Mouse (Mus musculus) lung, adult 2 months (tissue): Measurements from ENCODE around the gene Mios. TPM values are rescaled to one million over a fixed set of nuclear protein-coding genes. Genes with fewer than 3 reads are reported as not detected.

Source experiments
- DNase-seq: peaks from one replicate; pipeline ENCODE4 v3.0.0; 2022
- H3K4me1 ChIP-seq: fragments of 200-500 bp; 2 replicates; pipeline ENCODE4 v1.6.1; 2011; ENCODE audit warnings: low read length; ENCODE audit not compliant: control insufficient read depth, insufficient read depth
- H3K4me3 ChIP-seq: fragments of 200-500 bp; replicated peaks from 2 replicates; pipeline ENCODE3; 2011; ENCODE audit warnings: low read depth, mild to moderate bottlenecking, control low read depth, low read length; ENCODE audit errors: extremely low read depth
- CTCF ChIP-seq: fragments of 200-500 bp; IDR thresholded peaks from 2 replicates; pipeline ENCODE4 v1.5.1; 2011; ENCODE audit warnings: mild to moderate bottlenecking, low read length, control low read depth; ENCODE audit not compliant: insufficient read depth
- POLR2A ChIP-seq: fragments of 200-500 bp; IDR thresholded peaks from 2 replicates; pipeline ENCODE4 v1.6.1; 2011; ENCODE audit warnings: low read depth, mild to moderate bottlenecking, control low read depth, low read length, borderline replicate concordance; ENCODE audit errors: extremely low read depth
- WGBS: fragments of 180-500 bp; shearing (Covaris S2); methylation state at CpG from one replicate; pipeline ENCODE4 v1.1.7; 2018; 5-methylcytosine and 5-hydroxymethylcytosine counted together
- polyA plus RNA-seq: library from polyadenylated mRNA; depleted of rRNA; stranded (reverse); fragments of >200 nt; gene quantifications from 2 replicates; pipeline ENCODE4 v1.2.3, GENCODE M21; 2012; rRNA removed

The Mios gene
- polyA plus RNA-seq, 1 experiment: 3.3 TPM

DNA sequence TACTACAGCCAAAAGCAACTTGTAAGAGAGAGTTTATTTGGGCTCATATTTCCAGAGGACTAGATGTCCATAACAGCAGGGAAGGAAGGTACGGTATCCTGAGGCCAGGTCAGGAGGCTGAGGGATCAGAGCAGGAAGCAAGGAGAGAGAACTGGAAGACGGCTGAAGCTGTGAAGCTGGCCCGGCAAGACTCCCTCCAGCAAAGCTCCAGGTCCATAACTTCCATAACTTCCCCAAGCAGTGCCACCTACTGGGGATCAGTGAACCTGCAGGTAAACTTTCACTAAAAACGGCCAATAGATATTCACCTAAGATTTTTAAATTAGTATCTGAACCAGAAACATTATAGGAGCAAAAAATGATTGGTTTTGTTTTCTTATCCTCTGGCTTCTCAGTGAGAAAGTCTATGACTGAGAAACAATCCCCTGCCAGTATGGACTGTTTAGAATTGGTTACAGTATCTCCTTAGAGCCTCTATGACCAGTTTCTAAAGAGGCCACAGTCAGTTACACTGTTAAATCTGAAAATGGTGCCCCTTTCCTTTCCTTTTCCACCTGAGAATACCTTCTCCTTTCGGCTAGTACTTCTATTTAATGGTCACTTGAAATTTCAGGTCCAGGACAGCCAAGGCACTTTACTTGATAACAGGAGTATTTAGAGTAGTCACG lies 65.5 kb downstream of the Mios start:
- Histone ChIP-seq H3K4me3 (no peak overlapping the region), H3K4me1 (peaks cover 3% of the 10 kb centered on the region; the same call in 1 of the 2 replicates)
- DNase-seq: peak; percentile 49
- peak; percentile 50 for TF ChIP-seq CTCF
- TF ChIP-seq POLR2A: no peak
- WGBS: 21% methylated on average over 6 of the region's 6 CpGs

DNA sequence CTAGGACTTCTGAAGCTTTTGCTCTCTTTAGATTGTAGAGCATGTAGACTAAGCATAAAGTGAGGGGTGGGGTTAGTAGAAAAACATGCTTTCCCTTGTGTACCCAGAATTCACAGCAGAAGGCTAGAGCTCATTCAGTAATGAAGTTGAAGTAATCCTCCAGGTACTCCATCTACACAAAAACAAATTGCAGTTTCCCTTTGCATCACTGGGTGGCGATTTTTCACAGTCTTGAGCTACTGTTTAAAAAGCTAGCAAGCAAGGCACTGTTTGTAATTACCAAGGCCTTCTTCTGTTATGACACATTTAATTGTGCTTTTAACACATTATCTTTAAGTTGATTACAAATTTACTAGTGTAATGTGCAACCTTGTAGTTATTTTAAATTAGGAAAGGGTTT lies 66.1 kb downstream of the Mios start:
- TF ChIP-seq CTCF (peak; percentile 8; the same call in 1 of the 2 replicates), POLR2A (no peak)
- 5% methylated on average over 1 of the region's 1 CpGs for WGBS
- no peak overlapping the region for H3K4me3 ChIP-seq
- H3K4me1 ChIP-seq: 0 out of 2 replicates have a peak, but pooled peaks cover 2% of the 10 kb centered on the region
- DNase-seq: peak; percentile 51

DNA sequence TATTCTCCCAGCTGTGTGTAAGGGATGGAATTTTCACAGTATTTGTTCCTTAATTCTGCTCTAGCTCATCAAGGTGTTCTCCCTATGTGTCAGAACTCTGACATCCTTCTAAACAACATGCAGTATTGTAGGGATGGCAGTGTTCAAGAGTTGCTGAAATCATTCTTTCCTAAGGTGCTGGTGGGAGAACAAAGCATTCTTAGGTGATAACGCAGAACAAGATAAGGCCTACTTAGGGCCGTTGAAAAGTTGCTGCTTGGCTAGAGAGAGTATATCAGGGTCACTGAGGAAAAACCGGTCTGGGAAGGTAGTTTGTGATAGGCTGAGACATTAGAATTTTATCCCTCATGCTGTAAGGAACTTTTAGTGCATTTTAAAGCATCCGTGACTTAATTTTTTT lies 67.4 kb downstream of the Mios start:
- DNase-seq: no peak
- Histone ChIP-seq H3K4me3 (no peak overlapping the region), H3K4me1 (0 out of 2 replicates have a peak, but pooled peaks cover 2% of the 10 kb centered on the region)
- TF ChIP-seq POLR2A (no peak), CTCF (no peak)
- WGBS: 59% methylated on average over 4 of the region's 4 CpGs

DNA sequence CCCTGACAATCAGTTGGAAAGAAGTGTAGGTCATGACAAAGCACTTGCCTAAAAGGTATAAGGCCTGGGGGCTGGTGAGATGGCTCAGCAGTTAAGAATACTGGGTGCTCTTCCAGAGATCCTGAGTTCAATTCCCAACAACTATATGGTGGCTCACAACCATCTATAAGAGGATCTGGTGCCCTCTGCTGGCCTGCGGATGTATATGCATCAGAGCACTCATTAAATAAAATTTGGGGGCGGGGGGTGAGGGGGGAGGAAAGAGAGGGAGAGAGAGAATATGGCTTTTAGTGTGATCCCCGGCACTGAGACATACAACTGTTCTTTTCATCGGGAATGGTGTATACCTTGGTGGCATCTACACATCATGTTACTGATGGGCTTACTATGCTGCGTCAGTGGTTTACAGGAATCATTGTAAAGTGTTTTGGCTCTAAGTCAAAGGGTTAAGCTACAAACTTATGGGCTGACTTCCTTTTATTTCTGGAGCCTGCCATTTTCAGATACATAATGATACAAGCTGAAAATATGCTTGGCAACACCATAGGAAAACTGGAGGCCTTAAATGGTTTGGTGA lies 69.5 kb downstream of the Mios start:
- Histone ChIP-seq H3K4me3 (no peak overlapping the region), H3K4me1 (0 out of 2 replicates have a peak, but pooled peaks cover 2% of the 10 kb centered on the region)
- 80% methylated on average over 5 of the region's 5 CpGs for WGBS
- no peak; the same call in 1 of the 2 replicates for TF ChIP-seq CTCF
- no peak for TF ChIP-seq POLR2A
- no peak for DNase-seq

DNA sequence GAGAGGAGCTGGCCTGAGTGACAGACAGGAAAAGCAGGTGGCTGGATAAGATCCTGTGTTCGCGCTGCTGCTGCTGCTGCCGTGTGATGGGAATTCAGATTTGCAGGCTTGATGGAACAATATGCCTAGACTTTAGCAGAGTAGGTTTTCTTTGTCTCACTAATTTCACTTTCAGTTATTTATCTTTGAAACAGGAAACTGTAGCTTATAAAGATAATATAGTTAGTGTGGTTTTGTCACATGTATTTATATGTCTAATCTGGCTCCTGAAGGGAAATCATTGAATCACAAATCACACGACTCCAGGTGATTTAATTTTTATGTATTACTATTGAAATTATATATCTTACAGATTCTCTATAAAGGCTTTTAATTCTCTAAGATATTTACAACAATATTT lies 74.2 kb downstream of the Mios start:
- Histone ChIP-seq H3K4me1 (peaks cover 8% of the 10 kb centered on the region), H3K4me3 (no peak overlapping the region)
- WGBS: 60% methylated on average over 4 of the region's 4 CpGs
- DNase-seq: no peak
- no peak for TF ChIP-seq POLR2A
- no peak for TF ChIP-seq CTCF

DNA sequence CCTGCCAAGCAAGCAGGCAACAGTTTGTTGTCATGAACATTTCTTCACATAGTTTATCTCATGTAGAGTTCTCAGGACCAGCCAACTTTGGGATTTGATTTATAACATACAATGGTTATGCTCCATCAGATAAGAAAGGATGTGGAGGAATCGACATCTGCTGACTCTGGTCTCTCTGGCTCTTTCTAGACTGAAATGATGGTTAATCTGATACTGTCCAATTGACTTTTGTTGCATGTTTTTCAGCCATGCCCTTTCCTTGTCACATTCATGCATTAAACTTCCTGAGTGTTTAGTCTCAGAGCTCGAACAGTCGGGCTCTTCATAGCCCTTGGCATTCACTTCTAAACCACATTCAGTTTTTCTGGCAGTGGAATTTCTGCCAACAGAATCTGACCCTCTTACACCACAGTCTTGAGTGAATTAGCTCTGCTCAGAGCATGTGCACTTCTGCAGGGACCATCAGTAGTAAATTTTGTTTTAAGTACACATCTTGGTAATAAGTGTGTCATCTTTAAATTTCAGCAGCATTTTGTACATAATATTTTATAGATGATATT lies 76.5 kb downstream of the Mios start:
- peaks cover 8% of the 10 kb centered on the region for H3K4me1 ChIP-seq
- H3K4me3 ChIP-seq: no peak overlapping the region
- no peak for DNase-seq
- 18% methylated on average over 3 of the region's 3 CpGs for WGBS
- no peak for TF ChIP-seq CTCF
- TF ChIP-seq POLR2A: no peak

Other genes starting within 250 kb of the Mios start
- gene Col28a1, start 16.6 kb upstream of the Mios start, polyA plus RNA-seq: 0.15 and 0.17 TPM in 2 replicates
- 1.8 and 3.7 TPM in 2 replicates for gene Rpa3, start 50.0 kb downstream of the Mios start, polyA plus RNA-seq
- gene Umad1, start 50.1 kb downstream of the Mios start, polyA plus RNA-seq: 6.3 and 8.7 TPM in 2 replicates
- 0.26 and 1.2 TPM in 2 replicates for gene Gm45062, start 50.2 kb downstream of the Mios start, polyA plus RNA-seq